Mouse (Mus musculus) brain, embryonic 18.5 days (tissue): ENCODE measurements around the gene Tssk3.
"Not testable (repeated sequence)": the region's sequence is repeated elsewhere in the genome, so short reads cannot be mapped to it uniquely, and the experiment has no call there.

Experiments used
- DNase-seq: peaks from one replicate; pipeline ENCODE4 v3.0.0-alpha.2; 2012; ENCODE audit warnings: low read depth, low spot score

The Tssk3 gene

DNA sequence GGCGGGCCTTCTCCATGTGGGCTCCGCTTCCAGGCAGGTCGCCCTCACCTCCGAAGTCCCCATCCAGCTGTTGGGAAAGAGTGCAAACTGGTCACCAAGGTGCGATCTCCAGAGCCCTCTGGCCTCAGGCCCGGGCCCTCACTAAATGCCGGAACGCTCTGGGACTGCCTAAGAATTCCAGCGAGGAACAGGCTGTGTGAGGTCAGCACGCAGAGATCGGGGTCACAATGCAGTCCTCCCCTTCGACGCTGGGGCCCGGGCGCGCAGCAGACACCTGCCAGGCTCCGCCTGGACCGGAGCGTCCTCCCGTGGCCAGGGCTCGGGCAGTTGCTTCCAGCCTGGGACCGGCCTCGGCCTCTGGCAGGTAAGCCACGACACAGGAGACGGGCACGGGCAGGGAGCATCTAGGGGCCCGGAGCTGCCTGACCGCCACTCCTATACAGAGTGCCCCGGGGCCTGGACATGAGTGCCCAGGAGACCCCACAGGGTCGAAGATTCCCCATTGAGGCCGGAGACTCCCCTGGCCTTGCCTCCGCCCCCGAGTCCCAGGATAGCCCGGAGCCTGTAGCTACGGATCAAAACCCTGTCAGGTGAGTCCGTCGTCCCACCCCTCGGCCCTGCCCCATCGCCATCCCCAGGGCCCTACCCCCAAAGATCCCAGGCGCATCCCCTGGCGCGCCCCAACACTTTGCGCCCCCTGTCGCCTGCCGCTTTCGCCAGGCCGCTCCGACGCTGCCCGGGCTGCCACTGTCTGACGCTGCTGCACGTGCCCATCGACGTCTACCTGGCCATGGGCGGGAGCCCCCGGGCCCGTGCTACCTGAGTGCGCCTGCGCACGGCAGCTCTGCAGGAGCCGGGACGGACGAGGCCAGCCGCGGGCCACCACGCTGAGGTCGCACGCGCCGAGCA lies at the start of gene Tssk3, which contains the start of gene Fam229a:
Tssk3 (minus strand) TSS at position 51 of the 909 bp plus-strand sequence.
Fam229a (plus strand) TSS at position 219 of the 909 bp plus-strand sequence.
- DNase-seq: no peak

- DNase-seq: no peak
These were observed 49.2 kb upstream of the Tssk3 start for GRCm38 (mm10) chr4:129540012-129540411.

DNA sequence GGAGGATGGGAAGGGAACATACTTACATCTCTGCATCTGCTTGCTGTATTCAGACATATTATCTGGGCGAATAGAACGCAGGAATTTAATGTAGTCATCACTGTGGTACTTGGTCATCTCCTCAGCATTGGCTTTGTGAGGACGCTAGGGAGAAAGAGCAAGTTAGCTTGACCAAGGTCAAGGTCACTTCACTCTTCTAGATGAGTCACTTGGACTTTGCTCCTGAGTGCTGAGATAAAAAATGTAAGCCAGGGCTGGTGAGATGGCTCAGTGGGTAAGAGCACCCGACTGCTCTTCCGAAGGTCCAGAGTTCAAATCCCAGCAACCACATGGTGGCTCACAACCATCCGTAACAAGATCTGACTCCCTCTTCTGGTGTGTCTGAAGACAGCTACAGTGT lies 38.1 kb upstream of the Tssk3 start:
- DNase-seq: not testable (repeated sequence)

GRCm38 (mm10) chr4:129525889-129526288 lies 35.1 kb upstream of the Tssk3 start:
- DNase-seq: no peak

- no peak for DNase-seq
These were observed 34.5 kb upstream of the Tssk3 start for GRCm38 (mm10) chr4:129525338-129525737.

DNA sequence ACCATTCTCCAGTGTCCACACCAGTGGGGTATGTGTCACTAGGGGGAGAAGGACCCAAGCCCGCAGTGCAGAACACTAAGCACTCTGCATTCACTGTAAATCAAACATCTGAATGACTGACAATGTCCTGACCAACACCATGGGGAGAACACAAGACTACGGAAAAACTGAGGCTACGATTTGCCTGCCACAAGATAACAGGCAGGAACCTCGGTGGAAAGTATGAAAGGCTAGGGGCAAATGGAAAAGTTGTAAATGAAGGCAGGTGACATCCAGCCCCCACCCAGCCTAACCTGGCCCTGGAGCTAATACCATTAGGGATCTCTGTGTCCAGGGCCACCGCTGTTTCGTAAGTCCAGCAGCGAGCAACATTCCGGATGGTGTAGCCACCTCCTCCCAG lies 27.7 kb upstream of the Tssk3 start:
- DNase-seq: no peak

- no peak for DNase-seq
These were observed 26.1 kb upstream of the Tssk3 start for GRCm38 (mm10) chr4:129516925-129517324.

DNA sequence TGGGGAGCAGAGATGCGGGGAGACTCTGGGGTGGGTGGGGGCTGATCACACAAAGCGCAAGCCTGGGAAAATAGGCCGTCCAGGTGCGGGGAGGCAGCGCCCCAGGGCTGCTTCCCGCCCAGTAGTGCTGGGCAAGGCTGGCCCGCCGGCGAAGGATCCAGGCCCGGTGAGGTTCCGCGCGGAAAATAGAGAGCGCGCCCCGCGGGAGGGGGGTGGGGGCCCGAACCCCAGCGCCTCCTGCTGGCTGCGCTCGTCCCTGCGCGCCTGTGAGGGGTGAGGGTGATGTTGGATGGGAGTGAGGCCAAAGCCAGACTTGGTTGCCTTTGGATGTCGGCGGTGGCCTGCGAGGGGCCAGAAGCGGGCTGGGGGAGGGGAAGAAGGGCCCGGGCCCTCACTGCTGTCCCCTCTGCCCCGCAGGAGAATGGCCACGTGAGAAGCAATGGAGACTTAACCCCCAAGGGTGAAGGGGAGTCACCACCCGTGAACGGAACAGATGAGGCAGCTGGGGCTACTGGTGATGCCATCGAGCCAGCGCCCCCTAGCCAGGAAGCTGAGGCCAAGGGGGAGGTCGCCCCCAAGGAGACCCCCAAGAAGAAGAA lies 23.6 kb upstream of the Tssk3 start:
- no peak for DNase-seq

DNA sequence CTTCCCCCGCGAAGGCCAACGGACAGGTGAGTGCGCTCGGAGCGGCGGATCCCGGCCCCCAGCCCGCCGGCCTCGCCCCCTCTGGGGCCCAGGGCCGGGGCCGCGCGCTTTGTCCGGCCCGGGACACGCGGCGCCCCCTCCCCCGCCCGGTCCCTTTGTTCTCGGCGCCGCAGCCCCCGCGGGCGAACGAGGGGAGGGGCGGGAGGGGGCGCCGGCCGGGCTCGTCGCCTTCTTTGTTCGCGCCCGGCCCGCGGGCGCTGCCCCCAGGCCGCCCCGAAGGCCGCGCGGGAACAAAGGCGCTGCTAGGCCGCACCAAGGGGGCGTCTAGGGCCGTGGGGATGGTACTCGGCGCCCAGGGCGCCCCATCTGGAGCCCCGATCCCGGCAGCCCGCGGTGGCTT lies 23.1 kb upstream of the Tssk3 start:
- DNase-seq: no peak

- peak; percentile 77 for DNase-seq
These were observed 22.4 kb upstream of the Tssk3 start, which contains the start of gene Marcksl1 for GRCm38 (mm10) chr4:129513086-129513767. Gene Marcksl1, plus strand, starts transcription at chr4:129513581.

- DNase-seq: no peak
These were observed 20.7 kb upstream of the Tssk3 start for GRCm38 (mm10) chr4:129511413-129512096.

DNA sequence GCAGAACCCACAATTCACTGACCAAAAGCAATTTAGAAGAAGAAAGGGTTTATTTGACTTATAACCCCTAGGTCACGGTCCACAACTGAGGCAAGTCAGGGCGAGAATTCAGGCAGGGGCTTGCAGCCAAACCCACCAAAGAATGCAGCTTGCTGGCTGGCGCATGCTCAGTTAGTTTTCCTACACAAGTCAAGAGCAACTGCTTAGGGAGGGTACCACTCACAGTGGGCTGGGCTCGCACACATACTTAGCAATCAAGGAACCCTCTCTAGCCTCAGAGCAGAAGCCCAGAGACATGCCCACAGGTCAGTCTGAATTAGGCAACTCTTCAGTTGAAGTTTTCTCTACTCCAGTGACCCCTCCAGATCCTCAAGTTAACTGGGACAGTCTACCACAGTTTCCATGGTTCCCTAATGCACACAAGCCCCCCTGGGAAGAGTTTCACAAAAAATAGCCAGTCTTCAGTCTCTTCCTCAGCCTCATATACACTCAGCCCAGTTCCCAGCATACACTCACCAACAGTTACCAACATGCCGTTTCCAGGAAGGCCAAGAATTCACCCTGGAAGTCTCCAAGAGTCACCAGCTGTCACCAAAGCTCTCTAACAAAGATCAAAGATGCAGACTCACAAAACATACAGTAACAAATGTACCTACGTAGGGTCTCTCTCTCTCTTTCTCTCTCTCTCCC lies 20.0 kb upstream of the Tssk3 start:
- DNase-seq: no peak

- DNase-seq: no peak
These were observed 18.8 kb upstream of the Tssk3 start for GRCm38 (mm10) chr4:129509650-129510049.

DNA sequence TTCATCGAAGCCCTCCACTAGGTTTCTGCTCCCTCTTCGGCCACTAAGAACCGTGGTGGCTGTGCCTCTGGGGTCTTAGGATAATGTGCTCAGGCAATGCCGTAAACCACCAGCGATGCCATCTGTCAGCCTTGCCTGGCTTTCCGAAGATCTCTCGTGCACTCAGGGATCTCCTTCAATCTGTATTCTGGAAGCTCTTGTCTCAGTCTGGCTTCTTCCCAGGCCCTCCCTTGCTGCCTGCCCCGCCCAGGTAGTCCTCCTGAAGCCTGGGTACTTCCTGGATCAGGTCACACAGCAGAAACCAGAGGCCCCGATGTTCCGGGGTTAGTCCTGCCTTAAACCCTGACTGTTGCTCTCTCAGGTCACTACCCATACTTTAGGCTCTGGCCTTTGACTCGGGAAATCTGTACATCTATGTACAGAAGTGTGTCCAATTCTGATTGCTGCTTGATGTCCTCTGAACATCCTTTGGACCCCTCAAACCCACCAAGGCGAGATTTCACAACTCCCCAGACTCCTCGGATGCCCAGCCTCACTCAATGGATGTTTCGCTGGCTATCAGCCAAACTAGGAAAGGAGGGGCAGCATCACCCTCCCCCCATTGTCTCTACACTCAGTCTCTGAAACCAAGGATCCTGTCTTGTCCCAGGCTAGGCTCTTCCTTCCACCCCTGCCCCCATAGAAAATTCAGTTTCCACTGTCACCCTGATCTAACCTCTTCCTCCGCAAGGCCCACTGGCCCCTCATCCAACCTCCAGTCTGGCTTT lies 18.2 kb upstream of the Tssk3 start:
- DNase-seq: no peak

GRCm38 (mm10) chr4:129508237-129508515 lies 17.4 kb upstream of the Tssk3 start:
- DNase-seq: no peak

DNA sequence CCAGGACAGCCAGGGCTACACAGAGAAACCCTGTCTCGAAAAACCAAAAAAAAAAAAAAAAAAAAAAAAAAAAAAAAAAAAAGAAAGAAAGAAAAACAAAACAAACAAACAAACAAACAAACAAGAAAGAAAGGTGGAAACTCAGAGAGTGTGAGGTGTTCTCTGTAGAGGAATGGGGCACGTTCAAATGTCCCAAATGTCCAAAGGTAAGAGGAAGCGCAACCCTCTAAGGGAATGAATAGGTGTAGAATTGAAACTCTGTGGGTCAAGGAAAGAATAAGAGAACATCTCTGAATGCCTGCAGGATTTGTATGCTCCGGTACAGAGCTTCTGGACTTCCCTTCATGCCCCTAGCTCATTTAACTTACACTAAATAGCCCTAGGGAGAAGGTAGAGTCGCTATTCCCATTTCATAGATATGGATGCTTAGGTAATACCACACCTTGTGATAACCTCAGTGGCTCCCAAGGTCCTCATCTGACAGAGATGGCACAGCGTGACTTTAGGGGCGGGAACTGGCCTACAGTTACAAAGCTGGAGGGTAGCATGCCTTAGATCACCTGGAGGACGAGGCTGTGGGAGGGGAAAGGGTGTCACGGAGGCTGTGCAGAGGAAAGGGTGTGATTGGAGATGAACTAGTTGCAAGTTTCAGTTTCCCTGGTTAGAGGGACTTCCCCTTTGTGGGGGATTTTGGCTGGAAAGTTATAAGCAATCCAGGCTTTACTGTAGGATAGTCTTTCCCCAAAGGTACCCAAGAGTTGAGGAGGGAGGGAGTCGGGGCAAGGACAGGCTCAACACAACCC lies 16.8 kb upstream of the Tssk3 start:
- no peak for DNase-seq

DNA sequence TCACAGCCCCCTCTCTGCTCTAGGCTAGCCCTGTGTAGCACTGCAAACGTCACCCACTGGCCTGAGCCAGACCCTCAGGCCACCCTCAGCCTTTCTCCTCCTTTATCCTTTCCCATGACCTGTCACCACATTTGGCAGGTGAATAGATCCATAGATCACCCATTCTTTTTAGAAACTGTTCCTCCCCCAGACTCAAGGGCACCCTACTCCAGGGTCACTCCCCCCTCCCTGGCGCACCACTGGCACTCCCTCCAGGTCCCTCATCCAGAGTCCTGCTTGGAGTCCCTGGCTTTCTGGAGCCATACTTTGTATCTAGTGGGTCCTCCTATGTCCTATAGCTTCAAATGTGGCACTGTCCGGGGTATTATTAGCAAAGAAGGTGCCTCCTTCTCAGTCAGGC lies 14.7 kb upstream of the Tssk3 start:
- DNase-seq: no peak

DNA sequence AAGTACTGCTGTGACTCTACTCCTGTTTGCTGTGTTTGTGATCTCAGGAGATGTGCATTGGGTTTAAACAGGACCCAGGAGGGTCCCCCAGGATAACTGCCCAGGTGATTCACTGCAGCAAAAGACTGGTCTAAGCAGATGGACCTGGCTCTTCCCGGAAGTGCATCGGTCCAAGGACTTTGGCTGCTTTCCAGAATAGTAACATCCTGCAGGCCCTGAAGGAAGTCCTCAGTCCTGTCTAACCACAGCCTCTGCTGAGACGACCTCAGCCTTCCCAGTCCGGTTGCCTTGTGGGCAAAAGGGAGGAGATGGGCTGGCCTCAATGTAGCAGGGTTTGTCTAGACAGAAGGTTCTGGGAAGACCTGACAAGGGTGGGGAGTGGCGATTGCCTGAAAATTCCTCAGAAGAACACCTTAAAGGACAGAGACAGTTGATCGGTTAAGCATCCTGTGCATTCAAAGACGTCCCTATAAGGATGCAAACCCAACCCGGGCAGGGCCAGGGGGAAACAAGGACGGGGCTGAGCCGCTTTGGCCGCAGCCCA lies 12.2 kb upstream of the Tssk3 start:
- DNase-seq: no peak

GRCm38 (mm10) chr4:129502327-129502888 lies 11.6 kb upstream of the Tssk3 start:
- DNase-seq: no peak
